Mouse (Mus musculus) bone marrow macrophage, adult 2 months (primary cell): Measurements from ENCODE around the gene Kdm4b. TPM values are rescaled to one million over a fixed set of nuclear protein-coding genes. Genes with fewer than 3 reads are reported as not detected.

ENCODE experiments used
- H3K27ac ChIP-seq: 2 replicates; pipeline ENCODE4 v1.5.1; 2012; ENCODE audit warnings: low read depth, low read length; ENCODE audit not compliant: insufficient read depth
- H3K4me1 ChIP-seq: 2 replicates; pipeline ENCODE4 v1.6.1; 2012; ENCODE audit warnings: low read length; ENCODE audit not compliant: control insufficient read depth, insufficient read depth
- H3K4me3 ChIP-seq: 2 replicates; pipeline ENCODE4 v1.5.1; 2012; ENCODE audit warnings: mild to moderate bottlenecking, low read length, moderate library complexity; ENCODE audit not compliant: insufficient read depth
- CTCF ChIP-seq: IDR thresholded peaks from 2 replicates; pipeline ENCODE4 v1.5.1; 2012; ENCODE audit warnings: low read depth, mild to moderate bottlenecking, low read length, moderate library complexity
- POLR2A ChIP-seq: IDR thresholded peaks from 2 replicates; pipeline ENCODE4 v1.6.1; 2012; ENCODE audit warnings: mild to moderate bottlenecking, low read depth, low read length, borderline replicate concordance
- polyA plus RNA-seq: library from polyadenylated mRNA; stranded (reverse); fragments of >200 nt; gene quantifications from 2 replicates; pipeline ENCODE4 v1.2.4, GENCODE M21; 2012; ENCODE audit not compliant: missing spikeins, insufficient read depth, insufficient read length

Gene Kdm4b
- polyA plus RNA-seq, 1 experiment = 17.3 TPM

GRCm38 (mm10) chr17:56340717-56341116 is 14.9 kb downstream of the Kdm4b start:
- TF ChIP-seq POLR2A = no peak
- no peak for TF ChIP-seq CTCF
- H3K4me3 ChIP-seq = no peak overlapping the region
- peaks cover 31% of the 10 kb centered on the region for H3K4me1 ChIP-seq
- H3K27ac ChIP-seq = no peak overlapping the region

DNA sequence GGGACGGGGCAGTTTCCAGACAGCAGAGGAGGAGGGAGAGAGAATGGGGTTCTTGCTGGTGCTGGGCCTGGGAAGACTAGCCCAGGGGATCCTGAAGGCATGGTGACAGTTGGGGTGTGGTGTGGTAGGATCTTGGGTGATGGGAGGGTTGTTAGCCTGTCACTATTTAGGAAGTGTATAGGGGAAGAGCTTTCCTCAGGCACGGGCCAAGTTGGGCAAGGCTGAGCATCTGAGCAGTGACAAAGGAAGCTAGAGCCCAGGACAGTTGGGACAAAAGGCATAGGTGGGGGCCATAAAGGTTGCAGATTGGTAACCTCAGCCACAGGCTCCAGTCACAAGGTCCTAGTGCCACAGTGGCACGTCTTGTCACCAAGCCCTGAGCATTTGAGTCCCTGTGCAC is 17.6 kb downstream of the Kdm4b start:
- peaks cover 23% of the 10 kb centered on the region for H3K4me1 ChIP-seq
- TF ChIP-seq POLR2A = no peak
- TF ChIP-seq CTCF = no peak
- no peak overlapping the region for H3K4me3 ChIP-seq
- no peak overlapping the region for H3K27ac ChIP-seq

- H3K27ac ChIP-seq = no peak overlapping the region
- TF ChIP-seq POLR2A (no peak), CTCF (no peak)
- H3K4me1 ChIP-seq = peaks cover 13% of the 10 kb centered on the region
- no peak overlapping the region for H3K4me3 ChIP-seq
These were observed 19.5 kb downstream of the Kdm4b start for GRCm38 (mm10) chr17:56345364-56345763.

DNA sequence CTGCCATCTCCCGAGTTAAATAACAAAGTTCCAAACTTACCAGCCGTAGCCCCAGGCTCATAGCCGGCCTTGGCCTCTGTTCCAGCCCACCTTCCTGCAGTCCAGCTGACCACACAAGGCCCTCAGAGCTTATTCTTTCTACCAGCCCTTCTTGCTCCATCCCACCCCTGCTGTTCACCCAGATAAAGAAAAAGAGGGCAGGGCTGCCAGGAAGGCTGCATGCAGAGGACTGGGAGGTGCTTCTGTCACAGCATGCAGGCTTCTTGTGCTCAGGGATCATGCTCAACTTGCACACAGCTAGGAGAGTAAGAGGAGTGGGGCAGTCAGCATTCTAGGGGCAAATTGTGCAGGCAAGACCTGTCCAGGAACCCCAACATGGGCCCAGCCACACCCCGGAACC is 22.3 kb downstream of the Kdm4b start:
- H3K27ac ChIP-seq = no peak overlapping the region
- H3K4me1 ChIP-seq = peaks cover 8% of the 10 kb centered on the region; the same call in 1 of the 2 replicates
- no peak for TF ChIP-seq CTCF
- TF ChIP-seq POLR2A = no peak
- H3K4me3 ChIP-seq = no peak overlapping the region

DNA sequence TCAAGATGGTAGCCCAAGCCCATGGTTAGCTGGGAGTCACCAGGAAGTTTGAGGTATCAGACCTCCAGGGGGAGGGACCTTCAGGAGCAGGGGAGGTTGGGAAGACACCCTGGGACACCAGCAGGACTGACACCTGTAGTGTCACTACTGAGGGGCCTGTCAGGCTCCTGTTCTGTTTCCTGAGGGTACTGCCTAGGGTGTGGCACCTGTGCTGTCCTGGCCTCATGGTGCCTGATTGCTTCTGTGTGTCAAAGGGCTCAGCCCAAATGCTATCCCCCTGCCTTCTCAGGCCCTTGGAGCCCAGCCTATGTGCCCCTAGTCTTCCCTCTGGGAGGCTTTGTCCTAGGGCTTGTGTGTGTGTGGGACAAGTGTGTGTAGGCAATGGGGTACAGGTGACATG is 22.7 kb downstream of the Kdm4b start:
- no peak overlapping the region for H3K4me3 ChIP-seq
- no peak for TF ChIP-seq CTCF
- no peak for TF ChIP-seq POLR2A
- peaks cover 5% of the 10 kb centered on the region; the same call in 1 of the 2 replicates for H3K4me1 ChIP-seq
- no peak overlapping the region for H3K27ac ChIP-seq

DNA sequence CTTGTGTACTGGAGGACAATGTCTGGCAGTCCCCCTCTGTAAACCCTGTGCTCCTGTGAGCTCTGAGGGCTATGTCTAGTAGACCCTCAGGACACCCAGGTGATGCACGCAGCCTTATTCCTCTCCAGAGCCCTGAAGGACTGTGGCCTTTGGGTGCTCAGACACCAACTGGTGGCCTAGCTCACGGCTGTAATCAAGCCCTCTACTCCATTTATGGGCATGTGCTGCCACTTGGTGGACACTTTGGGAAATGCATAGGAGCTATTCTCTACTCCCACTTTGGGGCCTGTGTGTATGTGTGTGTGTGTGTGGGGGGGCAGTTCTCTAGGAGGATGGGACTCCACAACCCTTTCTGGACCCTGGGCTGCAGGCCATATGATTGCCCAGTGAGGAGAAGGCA is 24.8 kb downstream of the Kdm4b start:
- Histone ChIP-seq H3K4me1 (0 out of 2 replicates have a peak, but pooled peaks cover 2% of the 10 kb centered on the region), H3K27ac (no peak overlapping the region), H3K4me3 (no peak overlapping the region)
- TF ChIP-seq CTCF (peak; percentile 54), POLR2A (no peak)

DNA sequence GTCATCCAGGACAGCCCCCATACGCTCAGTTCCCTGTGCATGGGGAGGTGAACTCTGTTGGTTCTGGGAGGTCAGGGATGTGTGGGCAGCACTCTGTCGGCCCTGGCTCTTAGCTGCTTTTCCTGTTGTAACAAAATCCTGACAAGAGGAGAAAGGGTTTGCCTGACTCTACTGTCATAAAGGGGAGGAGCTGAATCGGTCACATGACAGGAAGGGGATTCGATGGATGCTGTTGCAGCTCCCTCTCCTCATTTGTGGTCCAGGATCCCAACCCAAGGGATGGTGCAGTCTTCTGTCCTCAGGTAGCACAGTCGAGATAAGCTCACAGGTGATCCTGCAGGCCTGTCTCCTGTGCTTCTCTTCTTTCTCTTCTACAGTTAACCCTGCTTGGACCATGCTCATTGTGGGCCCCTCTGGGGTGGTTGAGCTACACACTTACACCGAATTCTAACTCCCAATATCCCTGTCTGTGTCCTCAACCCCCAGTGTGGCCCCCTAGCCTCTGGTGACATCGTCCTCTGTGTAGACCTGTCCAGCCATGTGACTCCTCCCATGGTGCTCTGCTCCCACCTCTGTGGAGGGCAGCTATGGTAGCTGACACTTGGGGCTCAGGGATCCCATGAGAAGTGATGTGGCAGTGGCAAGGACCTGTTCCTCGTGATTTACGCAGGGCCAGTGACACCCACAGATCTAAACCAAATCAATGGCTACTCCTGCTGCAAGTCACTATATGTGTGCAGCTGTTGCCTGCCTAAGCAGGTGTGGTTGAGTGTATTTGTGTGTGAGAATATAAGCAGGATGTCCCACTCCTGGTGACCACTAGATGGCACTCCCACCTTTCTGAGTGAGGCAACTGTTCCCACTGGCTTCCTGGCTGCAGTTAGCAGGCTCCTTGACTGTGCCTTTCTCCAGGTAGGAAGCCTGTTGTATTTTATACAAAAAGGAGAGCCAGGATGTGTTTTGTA is 31.3 kb downstream of the Kdm4b start:
- H3K4me1 ChIP-seq = peaks cover 8% of the 10 kb centered on the region
- H3K27ac ChIP-seq = no peak overlapping the region
- no peak overlapping the region for H3K4me3 ChIP-seq
- TF ChIP-seq CTCF (peak; percentile 95), POLR2A (no peak)

- no peak for TF ChIP-seq CTCF
- no peak for TF ChIP-seq POLR2A
- no peak overlapping the region for H3K4me3 ChIP-seq
- H3K27ac ChIP-seq = no peak overlapping the region
- peaks cover 8% of the 10 kb centered on the region for H3K4me1 ChIP-seq
These were observed 33.4 kb downstream of the Kdm4b start for GRCm38 (mm10) chr17:56359183-56359725.

- Histone ChIP-seq H3K4me1 (peaks cover 8% of the 10 kb centered on the region), H3K27ac (no peak overlapping the region), H3K4me3 (no peak overlapping the region)
- TF ChIP-seq CTCF (no peak), POLR2A (no peak)
These were observed 34.0 kb downstream of the Kdm4b start for GRCm38 (mm10) chr17:56359864-56360263.

DNA sequence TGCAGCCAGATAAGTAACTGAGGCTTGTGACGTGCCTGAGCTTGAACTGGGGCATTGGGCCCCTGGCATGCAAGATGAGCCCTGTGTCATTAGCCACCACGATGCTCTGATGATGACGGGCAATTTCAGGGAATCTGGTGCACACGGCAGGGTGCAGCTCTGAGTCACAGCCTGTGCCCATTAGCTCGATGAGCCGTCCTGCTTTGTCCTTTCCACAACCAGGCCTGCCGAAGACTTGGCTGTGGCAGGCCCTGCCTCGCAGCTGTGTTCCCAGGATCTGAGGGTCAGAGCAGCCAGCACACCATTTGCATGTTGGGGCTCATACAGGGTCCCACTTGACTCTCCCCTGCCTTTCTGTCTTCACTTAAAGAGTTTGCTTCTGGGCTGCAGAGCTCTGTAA is 34.6 kb downstream of the Kdm4b start:
- Histone ChIP-seq H3K4me3 (no peak overlapping the region), H3K27ac (no peak overlapping the region), H3K4me1 (peaks cover 8% of the 10 kb centered on the region)
- TF ChIP-seq CTCF (no peak), POLR2A (no peak)
